Mouse (Mus musculus) cerebellum, adult 2 months (tissue): ENCODE measurements around the gene Adgrl1.

Experiments
- CTCF ChIP-seq: fragments of 200-500 bp; IDR thresholded peaks from 2 replicates; pipeline ENCODE4 v1.5.1; 2011; ENCODE audit warnings: low read depth, mild to moderate bottlenecking, control low read depth, low read length, moderate library complexity, borderline replicate concordance; ENCODE audit not compliant: insufficient read depth
- POLR2A ChIP-seq: fragments of 200-500 bp; IDR thresholded peaks from 2 replicates; pipeline ENCODE4 v1.6.1; 2011; ENCODE audit warnings: low read length, control low read depth, borderline replicate concordance; ENCODE audit not compliant: insufficient read depth

DNA sequence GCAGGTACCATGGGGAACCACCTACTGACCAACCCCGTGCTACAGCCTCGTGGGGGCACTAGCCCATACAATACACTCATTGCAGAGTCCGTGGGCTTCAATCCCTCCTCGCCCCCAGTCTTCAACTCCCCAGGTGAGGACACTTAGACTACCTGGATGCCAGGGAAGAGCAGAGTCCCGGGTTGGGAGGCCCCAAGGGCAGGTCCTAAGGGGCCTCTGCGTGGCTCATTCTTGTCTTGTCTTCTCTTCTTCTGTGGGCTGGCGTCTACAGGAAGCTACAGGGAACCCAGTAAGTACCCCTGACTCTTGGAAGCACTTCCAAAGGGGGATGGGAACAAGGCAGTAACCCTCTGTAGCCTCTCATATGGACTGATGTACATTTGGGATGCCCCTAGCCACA is 37.7 kb downstream of the Adgrl1 start:
- no peak for TF ChIP-seq POLR2A
- no peak for TF ChIP-seq CTCF
